Mouse (Mus musculus) cortical plate, adult 2 months (tissue): Measurements from ENCODE around the gene Zbtb40. TPM values are rescaled to one million over a fixed set of nuclear protein-coding genes. Genes with fewer than 3 reads are reported as not detected.

Experiments
- H3K27ac ChIP-seq: fragments of 200-500 bp; 2 replicates; pipeline ENCODE4 v1.5.1; 2012; ENCODE audit warnings: low read length, control low read depth, inconsistent platforms; ENCODE audit not compliant: insufficient read depth
- H3K4me1 ChIP-seq: fragments of 200-500 bp; 2 replicates; pipeline ENCODE4 v1.6.1; 2011; ENCODE audit warnings: low read length; ENCODE audit not compliant: control insufficient read depth, insufficient read depth
- H3K4me3 ChIP-seq: fragments of 200-500 bp; 2 replicates; pipeline ENCODE4 v1.5.1; 2011; ENCODE audit warnings: mild to moderate bottlenecking, low read length, control low read depth; ENCODE audit not compliant: insufficient read depth
- CTCF ChIP-seq: fragments of 200-500 bp; IDR thresholded peaks from 2 replicates; pipeline ENCODE4 v1.5.1; 2011; ENCODE audit warnings: mild to moderate bottlenecking, control low read depth, low read length; ENCODE audit not compliant: insufficient read depth; ENCODE audit errors: extremely low read depth
- POLR2A ChIP-seq: fragments of 200-500 bp; IDR thresholded peaks from 2 replicates; pipeline ENCODE4 v1.6.1; 2011; ENCODE audit warnings: mild to moderate bottlenecking, low read length, control low read depth; ENCODE audit not compliant: insufficient read depth; ENCODE audit errors: extremely low read depth
- polyA plus RNA-seq: library from polyadenylated mRNA; depleted of rRNA; stranded (reverse); fragments of >200 nt; gene quantifications from 2 replicates; pipeline ENCODE4 v1.2.3, GENCODE M21; 2012

Zbtb40 gene
- polyA plus RNA-seq, 1 experiment, result 7.3 TPM

GRCm38 (mm10) chr4:137020065-137020464 is 28.5 kb downstream of the Zbtb40 start:
- no peaks in the 10 kb centered on the region for H3K4me1 ChIP-seq
- no peak for TF ChIP-seq CTCF
- TF ChIP-seq POLR2A, result no peak
- no peak overlapping the region for H3K4me3 ChIP-seq
- H3K27ac ChIP-seq, result no peak overlapping the region

DNA sequence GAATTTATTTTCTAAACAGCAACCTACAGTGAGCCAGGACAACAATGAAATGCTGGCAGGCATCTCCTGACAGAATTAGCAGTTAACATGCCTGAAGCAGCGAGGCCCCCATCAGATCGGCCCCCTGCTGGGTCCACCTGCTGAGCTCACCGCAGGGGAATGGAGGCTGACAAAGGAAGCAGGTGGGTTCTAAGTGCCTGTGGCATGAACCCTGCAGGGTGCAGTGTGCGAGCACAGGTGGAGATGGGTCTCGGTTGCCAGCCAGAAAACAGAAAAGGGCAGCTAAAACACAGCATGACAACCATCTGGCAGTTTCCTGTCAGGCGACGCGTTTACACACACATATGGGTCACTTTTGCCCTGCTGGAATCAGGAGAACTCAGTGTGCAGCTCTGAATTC is 32.7 kb downstream of the Zbtb40 start:
- TF ChIP-seq CTCF, result no peak
- no peak for TF ChIP-seq POLR2A
- Histone ChIP-seq H3K4me1 (no peaks in the 10 kb centered on the region), H3K4me3 (no peak overlapping the region), H3K27ac (no peak overlapping the region)

DNA sequence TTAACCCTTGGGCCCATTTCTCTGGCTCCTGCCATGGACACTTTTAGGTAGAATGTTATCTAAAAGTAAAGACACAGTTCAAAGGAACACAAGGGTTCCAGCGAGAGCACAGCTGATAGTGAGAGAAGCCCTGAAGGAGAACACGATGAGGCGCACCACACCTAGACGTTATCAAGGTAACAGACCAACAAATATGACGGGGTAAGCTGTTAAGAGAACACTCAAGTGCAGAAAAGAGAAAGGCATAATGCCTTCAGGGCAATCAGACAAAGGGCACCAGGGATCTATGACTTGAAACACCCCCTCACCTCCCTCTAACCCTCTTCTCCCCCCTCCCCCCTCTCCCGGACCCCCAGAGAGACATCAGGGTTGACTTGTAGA is 33.1 kb downstream of the Zbtb40 start:
- TF ChIP-seq CTCF (no peak), POLR2A (no peak)
- no peaks in the 10 kb centered on the region for H3K4me1 ChIP-seq
- no peak overlapping the region for H3K4me3 ChIP-seq
- H3K27ac ChIP-seq, result no peak overlapping the region

DNA sequence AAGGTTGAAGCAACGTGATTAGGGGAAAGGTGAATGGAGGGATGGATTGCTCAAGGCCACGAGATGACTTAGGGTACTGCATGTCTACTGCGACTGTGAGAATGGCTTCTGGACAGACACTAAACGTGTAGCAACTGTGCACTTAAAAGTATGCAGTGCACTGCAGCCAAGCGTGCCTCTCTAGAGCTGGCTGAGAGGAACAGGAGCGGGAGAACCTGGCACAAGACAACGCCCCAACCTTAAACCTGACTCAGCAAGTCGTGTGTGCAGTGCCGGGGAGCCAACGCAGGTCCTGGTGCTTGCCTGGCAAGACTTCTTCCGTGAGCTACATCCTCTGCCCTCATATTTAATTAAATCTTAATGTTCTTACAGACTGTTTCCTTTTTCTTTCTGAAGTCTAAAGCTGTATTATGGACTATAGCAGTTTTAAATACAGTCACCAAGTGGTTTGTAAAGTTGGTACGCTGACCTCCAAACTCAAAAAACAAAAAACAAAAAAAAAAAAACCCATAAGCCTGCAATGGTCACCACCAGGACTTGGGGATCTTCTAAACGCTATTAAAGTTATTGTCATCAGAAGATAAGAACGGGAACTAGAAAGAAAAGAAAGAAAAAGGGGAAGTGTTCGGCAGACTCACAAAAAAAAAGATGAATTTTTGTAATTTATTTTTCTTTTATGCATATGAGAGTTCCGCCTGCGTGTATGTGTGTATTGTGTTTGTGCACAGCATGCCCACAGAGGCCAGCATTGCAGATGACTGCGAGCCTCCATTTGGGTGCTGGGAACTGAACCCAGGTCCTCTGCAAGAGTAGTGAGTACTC is 33.7 kb downstream of the Zbtb40 start:
- Histone ChIP-seq H3K4me1 (no peaks in the 10 kb centered on the region), H3K4me3 (no peak overlapping the region), H3K27ac (no peak overlapping the region)
- no peak for TF ChIP-seq POLR2A
- TF ChIP-seq CTCF, result no peak

DNA sequence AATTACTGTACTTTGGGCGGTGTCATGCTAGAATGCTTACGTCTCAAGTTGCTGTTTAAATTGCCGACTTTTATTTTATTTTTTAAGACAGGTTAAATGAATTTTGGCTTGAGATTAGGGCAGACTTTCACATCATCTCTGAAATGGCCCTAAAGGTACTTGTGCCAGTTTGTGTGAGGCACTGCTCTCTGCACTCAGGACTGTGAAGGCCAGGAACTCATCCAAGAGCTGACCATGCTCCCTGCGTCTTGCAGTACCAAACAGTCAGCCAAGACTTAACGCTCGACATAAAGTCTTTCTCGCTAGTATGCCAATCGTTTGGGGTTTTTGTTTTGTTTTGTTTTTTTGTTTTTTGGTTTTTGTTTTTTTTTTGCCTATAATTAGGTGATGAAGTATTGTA is 34.5 kb downstream of the Zbtb40 start:
- H3K4me3 ChIP-seq, result no peak overlapping the region

GRCm38 (mm10) chr4:137006966-137007365 is 41.6 kb downstream of the Zbtb40 start:
- no peaks in the 10 kb centered on the region for H3K4me1 ChIP-seq
- TF ChIP-seq POLR2A (no peak), CTCF (no peak)
- H3K27ac ChIP-seq, result no peak overlapping the region
- H3K4me3 ChIP-seq, result no peak overlapping the region

More for the DNA sequence above, 34.5 kb downstream of the Zbtb40 start:
- Histone ChIP-seq H3K4me1 (no peaks in the 10 kb centered on the region), H3K27ac (no peak overlapping the region)
- TF ChIP-seq POLR2A, result no peak
- no peak for TF ChIP-seq CTCF

DNA sequence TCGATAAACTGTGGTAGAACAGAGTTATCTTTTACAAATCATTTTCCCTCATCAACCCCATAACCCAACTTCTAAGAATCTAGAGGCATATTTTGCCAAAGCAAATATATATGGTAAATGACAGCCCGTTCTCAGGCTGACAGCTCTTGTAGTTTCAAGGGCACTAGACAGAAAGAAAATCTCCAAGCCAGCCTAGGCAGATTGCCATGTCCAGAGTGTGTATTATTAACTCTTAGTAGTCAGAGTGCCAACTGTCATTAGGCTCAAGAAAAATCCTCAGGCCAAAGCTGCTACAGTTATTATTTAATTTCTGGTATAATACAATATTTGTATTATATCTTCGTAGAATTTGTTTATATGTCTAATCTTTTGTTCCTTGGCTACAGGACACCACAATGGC is 46.8 kb downstream of the Zbtb40 start:
- Histone ChIP-seq H3K27ac (no peak overlapping the region), H3K4me1 (no peaks in the 10 kb centered on the region; the same call in none of the 2 replicates), H3K4me3 (no peak overlapping the region)
- TF ChIP-seq POLR2A, result no peak

GRCm38 (mm10) chr4:137001020-137001419 is 47.6 kb downstream of the Zbtb40 start:
- H3K27ac ChIP-seq, result no peak overlapping the region
- TF ChIP-seq POLR2A, result no peak

DNA sequence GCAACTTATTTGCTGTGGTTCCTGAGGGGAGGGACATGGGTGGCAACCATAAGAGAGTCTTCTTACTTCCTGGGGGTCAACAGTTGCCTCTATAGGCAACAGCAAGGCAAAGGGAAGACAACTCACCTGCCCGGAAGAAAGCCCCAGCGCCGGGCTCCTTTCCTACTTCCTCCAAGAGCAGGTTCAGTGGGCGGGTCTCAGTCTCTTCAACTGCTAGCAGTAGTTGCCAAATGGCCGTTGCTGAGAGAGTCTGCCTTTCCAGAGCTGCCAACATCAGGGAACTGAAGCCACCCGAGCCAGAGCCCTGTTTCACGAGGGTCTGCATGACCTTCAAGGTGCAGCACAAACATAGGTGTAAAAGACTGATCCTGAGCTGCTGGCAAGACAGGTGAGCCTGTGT is 50.2 kb downstream of the Zbtb40 start:
- Histone ChIP-seq H3K4me3 (no peak overlapping the region), H3K27ac (no peak overlapping the region), H3K4me1 (no peaks in the 10 kb centered on the region; the same call in none of the 2 replicates)
- TF ChIP-seq CTCF, result no peak
- TF ChIP-seq POLR2A, result no peak

More at GRCm38 (mm10) chr4:137001020-137001419, 47.6 kb downstream of the Zbtb40 start:
- Histone ChIP-seq H3K4me1 (no peaks in the 10 kb centered on the region; the same call in none of the 2 replicates), H3K4me3 (no peak overlapping the region)

DNA sequence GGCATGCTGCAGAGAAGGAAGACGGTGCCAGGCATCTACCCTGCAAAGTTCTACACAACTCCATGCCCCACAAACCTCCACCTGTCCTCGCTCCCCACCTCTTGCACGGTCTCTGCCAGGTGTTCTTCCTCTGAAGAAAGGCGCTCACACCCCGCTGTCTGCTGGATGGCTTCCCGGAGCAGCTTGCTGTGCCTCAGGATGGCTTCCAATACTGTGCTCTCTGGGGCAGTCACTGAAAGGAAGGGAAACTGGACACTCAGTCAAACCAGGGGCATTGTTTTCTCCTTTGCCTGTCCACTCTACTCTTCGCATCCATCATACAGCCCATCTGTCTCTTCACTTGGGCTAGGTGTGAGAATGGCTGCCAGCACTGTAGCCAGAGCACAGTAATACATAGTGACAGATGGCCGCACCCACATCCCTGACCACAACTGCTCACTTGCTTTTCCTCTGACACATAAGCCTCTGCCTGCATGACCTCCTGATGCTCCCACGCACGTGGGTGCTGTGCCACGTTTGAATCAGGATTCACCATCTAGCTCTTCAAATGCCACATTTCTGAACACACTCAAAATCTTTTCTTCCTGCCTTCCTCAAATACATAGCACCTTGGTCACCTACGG is 50.8 kb downstream of the Zbtb40 start:
- Histone ChIP-seq H3K4me1 (no peaks in the 10 kb centered on the region; the same call in none of the 2 replicates), H3K27ac (no peak overlapping the region), H3K4me3 (no peak overlapping the region)
- TF ChIP-seq CTCF (no peak), POLR2A (no peak)
